Mouse (Mus musculus) limb, embryonic 11.5 days (tissue): Measurements from ENCODE around the gene Rbms2. TPM values are rescaled to one million over a fixed set of nuclear protein-coding genes. Genes with fewer than 3 reads are reported as not detected.
"Not testable (repeated sequence)": the region's sequence is repeated elsewhere in the genome, so short reads cannot be mapped to it uniquely, and the experiment has no call there.

ENCODE experiments used
- ATAC-seq: fragments of 200-750 bp; cut with Nextera tagmentation; 2 replicates; pipeline ENCODE4 v1.8.0; 2017; ENCODE audit warnings: low read depth; ENCODE audit not compliant: insufficient number of reproducible peaks, low FRiP score, low TSS enrichment
- DNase-seq: peaks from one replicate; pipeline ENCODE4 v3.0.0-alpha.2; 2015; ENCODE audit warnings: low spot score
- H3K27ac ChIP-seq: fragments of 300-500 bp; sonication (generic); replicated peaks from 2 replicates; pipeline ENCODE4 v1.5.1; 2014; ENCODE audit warnings: low read depth, mild to moderate bottlenecking, low read length
- H3K27me3 ChIP-seq: fragments of 300-500 bp; sonication (generic); 2 replicates; pipeline ENCODE4 v1.6.1; 2014; ENCODE audit warnings: mild to moderate bottlenecking, low read length, mixed read lengths; ENCODE audit not compliant: control insufficient read depth, insufficient read depth
- H3K36me3 ChIP-seq: fragments of 300-500 bp; sonication (generic); 2 replicates; pipeline ENCODE4 v1.6.1; 2014; ENCODE audit warnings: mild to moderate bottlenecking, low read length, moderate library complexity, mixed read lengths; ENCODE audit not compliant: control insufficient read depth, insufficient read depth
- H3K4me1 ChIP-seq: fragments of 300-500 bp; sonication (generic); 2 replicates; pipeline ENCODE4 v1.6.1; 2014; ENCODE audit warnings: low read length, mixed read lengths; ENCODE audit not compliant: control insufficient read depth, insufficient read depth
- H3K4me2 ChIP-seq: fragments of 300-500 bp; sonication (generic); 2 replicates; pipeline ENCODE4 v1.6.1; 2014; ENCODE audit warnings: low read depth, mild to moderate bottlenecking, moderate library complexity; ENCODE audit not compliant: severe bottlenecking
- H3K4me3 ChIP-seq: fragments of 300-500 bp; sonication (generic); 2 replicates; pipeline ENCODE4 v1.5.1; 2014; ENCODE audit warnings: low read depth, low read length
- H3K9ac ChIP-seq: fragments of 300-500 bp; sonication (generic); 2 replicates; pipeline ENCODE4 v1.6.1; 2014; ENCODE audit warnings: mild to moderate bottlenecking, low read length
- H3K9me3 ChIP-seq: fragments of 300-500 bp; sonication (generic); 2 replicates; pipeline ENCODE4 v1.6.1; 2016; ENCODE audit warnings: low read length; ENCODE audit not compliant: control insufficient read depth
- WGBS: fragments of 180-500 bp; shearing (Covaris S2); extraction: QIAGEN DNeasy Blood & Tissue Kit; methylation state at CpG from one replicate; pipeline ENCODE4 v1.1.7; 2014; 5-methylcytosine and 5-hydroxymethylcytosine counted together
- polyA plus RNA-seq: library from polyadenylated mRNA; unstranded; fragments of >200 nt; fragmentation: Nextera tagmentation; extraction: Ambion mirVana; gene quantifications from 2 replicates; pipeline ENCODE4 v1.2.1, GENCODE M21; 2014

The Rbms2 gene
- polyA plus RNA-seq, 1 experiment from 2014 or later, result 25.2 TPM

DNA sequence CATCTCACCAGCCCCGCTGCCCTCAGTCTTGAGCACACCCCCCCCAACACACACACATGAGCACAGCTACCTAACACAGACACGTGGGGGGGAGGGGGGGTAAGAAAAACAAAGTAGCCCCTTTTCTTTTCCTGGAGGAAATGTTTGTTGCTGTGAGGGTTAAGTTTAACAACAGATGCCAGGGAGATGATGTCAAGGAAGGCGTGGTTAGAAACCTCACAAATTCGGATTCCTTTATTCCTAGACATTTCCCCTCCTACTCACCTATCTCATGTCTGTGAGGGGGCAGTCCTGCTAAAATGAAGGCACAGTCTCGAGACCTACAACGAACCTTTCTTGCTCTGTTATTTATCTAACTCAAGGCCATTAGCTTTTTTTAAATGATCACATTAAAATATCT lies 13.0 kb downstream of the Rbms2 start:
- H3K36me3 ChIP-seq, result no peaks in the 10 kb centered on the region
- no peak overlapping the region for H3K4me2 ChIP-seq
- no peaks in the 10 kb centered on the region for H3K9me3 ChIP-seq
- H3K9ac ChIP-seq, result no peak overlapping the region
- H3K27ac ChIP-seq, result no peak overlapping the region
- no peak for ATAC-seq
- 55% methylated on average over 6 of the region's 6 CpGs for WGBS
- DNase-seq, result no peak
- no peaks in the 10 kb centered on the region for H3K27me3 ChIP-seq
- H3K4me3 ChIP-seq, result no peak overlapping the region
- H3K4me1 ChIP-seq, result no peaks in the 10 kb centered on the region

DNA sequence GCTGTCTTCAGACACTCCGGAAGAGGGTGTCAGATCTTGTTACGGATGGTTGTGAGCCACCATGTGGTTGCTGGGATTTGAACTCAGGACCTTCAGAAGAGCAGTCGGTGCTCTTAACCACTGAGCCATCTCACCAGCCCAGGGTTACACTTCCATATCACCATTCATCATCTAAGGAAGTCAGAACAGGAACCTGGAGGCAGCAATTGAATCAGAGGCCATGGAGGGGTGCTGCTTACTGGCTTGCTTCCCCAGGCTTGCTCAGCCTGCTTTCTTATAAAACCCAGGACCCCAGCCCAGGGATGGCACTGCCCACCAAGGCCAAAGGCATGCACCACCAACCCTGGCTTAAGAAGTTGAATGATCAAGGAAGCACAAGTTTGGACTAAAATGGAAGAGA lies 14.4 kb downstream of the Rbms2 start:
- H3K9ac ChIP-seq, H3K9me3 ChIP-seq, ATAC-seq, DNase-seq, H3K27me3 ChIP-seq, H3K4me2 ChIP-seq, H3K36me3 ChIP-seq, H3K27ac ChIP-seq, H3K4me1 ChIP-seq, H3K4me3 ChIP-seq: not testable (repeated sequence)
- 90% methylated on average over 2 of the region's 3 CpGs for WGBS

- Histone ChIP-seq H3K9me3 (no peaks in the 10 kb centered on the region), H3K27me3 (no peaks in the 10 kb centered on the region), H3K9ac (no peak overlapping the region), H3K36me3 (no peaks in the 10 kb centered on the region), H3K4me3 (no peak overlapping the region), H3K4me2 (no peak overlapping the region), H3K4me1 (0 out of 2 replicates have a peak, but pooled peaks cover 4% of the 10 kb centered on the region), H3K27ac (no peak overlapping the region)
- 89% methylated on average over 3 of the region's 3 CpGs for WGBS
- no peak for DNase-seq
- ATAC-seq, result no peak
Measured at GRCm38 (mm10) chr10:128153978-128154377, 26.1 kb downstream of the Rbms2 start.

DNA sequence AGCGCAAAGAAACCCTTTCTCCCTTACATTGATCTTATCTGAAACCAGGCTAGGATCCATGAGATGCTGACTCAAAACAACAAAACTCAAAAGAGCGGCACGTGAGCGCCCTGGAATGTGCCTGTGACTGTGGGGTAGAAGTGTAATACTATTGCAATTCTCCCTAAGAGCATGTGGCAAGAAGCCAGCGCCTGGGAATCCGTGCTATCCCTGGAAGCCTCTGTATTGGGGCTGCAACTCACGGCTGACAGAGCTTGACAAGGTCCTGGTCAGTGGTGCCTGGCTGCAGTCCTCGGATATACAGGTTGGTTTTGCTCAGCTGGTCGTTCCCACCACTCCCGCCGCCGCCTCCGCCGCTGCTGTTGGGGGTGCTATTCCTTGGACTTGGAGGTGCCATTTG lies 29.2 kb downstream of the Rbms2 start:
- ATAC-seq (no peak), DNase-seq (no peak)
- no peak overlapping the region for H3K4me3 ChIP-seq
- H3K4me2 ChIP-seq, result no peak overlapping the region
- H3K36me3 ChIP-seq, result no peaks in the 10 kb centered on the region
- H3K4me1 ChIP-seq, result 0 out of 2 replicates have a peak, but pooled peaks cover 4% of the 10 kb centered on the region
- no peak overlapping the region for H3K27ac ChIP-seq
- no peaks in the 10 kb centered on the region for H3K27me3 ChIP-seq
- WGBS, result 82% methylated on average over 14 of the region's 14 CpGs
- no peaks in the 10 kb centered on the region for H3K9me3 ChIP-seq
- H3K9ac ChIP-seq, result no peak overlapping the region

DNA sequence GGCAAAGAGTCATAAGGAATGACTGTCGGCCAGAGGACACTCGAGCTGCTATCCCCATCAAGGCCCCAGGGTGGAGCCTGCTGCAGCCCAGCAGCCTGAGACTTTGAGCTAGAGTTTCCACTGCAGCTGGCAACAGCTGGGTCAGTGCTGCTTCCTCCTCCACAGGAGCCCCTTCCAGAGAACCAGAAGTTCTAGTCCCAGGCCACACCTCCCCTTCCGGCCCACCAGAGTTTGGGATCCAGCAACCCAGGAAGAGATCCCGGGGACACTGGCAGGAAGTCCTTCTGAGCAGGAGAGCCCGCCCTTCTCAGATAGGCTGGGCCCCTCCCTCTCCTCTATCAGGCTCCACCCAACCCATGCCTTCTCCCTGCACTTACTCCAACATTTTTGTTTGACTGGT lies 30.5 kb downstream of the Rbms2 start:
- 0 out of 2 replicates have a peak, but pooled peaks cover 4% of the 10 kb centered on the region for H3K4me1 ChIP-seq
- no peak overlapping the region for H3K9ac ChIP-seq
- peaks cover 3% of the 10 kb centered on the region; the same call in 1 of the 2 replicates for H3K36me3 ChIP-seq
- 6% methylated on average over 5 of the region's 5 CpGs for WGBS
- H3K4me3 ChIP-seq, result peak overlapping the region; percentile 7; the same call in 1 of the 2 replicates
- DNase-seq (peak; percentile 73), ATAC-seq (peak; percentile 83)
- H3K27ac ChIP-seq, result no peak overlapping the region
- no peak overlapping the region for H3K4me2 ChIP-seq
- H3K27me3 ChIP-seq, result no peaks in the 10 kb centered on the region
- no peaks in the 10 kb centered on the region for H3K9me3 ChIP-seq

DNA sequence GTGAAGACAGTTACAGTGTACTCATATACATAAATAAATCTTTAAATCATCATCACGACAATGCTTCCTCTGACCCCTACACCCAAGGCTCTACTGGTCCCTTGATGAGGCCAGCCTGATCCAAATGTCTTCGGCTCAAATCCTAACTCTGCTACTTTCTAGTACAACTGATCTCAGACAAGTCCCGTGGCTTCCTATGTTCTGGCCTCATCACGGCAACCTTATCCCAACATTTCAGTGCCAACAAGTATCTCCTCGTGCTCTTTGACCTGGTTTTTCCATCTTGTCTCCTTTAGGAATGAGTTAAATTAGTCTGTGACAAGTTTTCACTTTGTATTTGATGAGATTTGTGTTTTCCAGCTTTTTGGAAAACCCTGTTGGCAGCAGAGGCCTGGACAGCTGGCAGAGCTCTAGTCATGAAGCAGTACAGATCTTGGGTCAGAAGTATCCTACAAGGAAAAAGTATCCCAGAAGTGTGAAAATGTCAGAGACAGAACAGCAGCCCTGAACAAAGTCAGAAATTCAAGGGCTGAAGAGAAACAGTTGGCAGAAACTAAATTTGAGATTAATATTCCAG lies 31.2 kb downstream of the Rbms2 start:
- Histone ChIP-seq H3K36me3 (peaks cover 3% of the 10 kb centered on the region; the same call in 1 of the 2 replicates), H3K4me2 (no peak overlapping the region), H3K4me1 (0 out of 2 replicates have a peak, but pooled peaks cover 4% of the 10 kb centered on the region), H3K27ac (no peak overlapping the region), H3K9me3 (no peaks in the 10 kb centered on the region), H3K27me3 (no peaks in the 10 kb centered on the region), H3K9ac (no peak overlapping the region), H3K4me3 (no peak overlapping the region)
- no peak for DNase-seq
- no peak for ATAC-seq
- WGBS, result 95% methylated on average over 5 of the region's 5 CpGs

- H3K4me2 ChIP-seq, result no peak overlapping the region
- no peak overlapping the region for H3K4me3 ChIP-seq
- no peaks in the 10 kb centered on the region for H3K9me3 ChIP-seq
- peaks cover 7% of the 10 kb centered on the region; the same call in 1 of the 2 replicates for H3K36me3 ChIP-seq
- no peak overlapping the region for H3K27ac ChIP-seq
- ATAC-seq (no peak), DNase-seq (no peak)
- H3K4me1 ChIP-seq, result 0 out of 2 replicates have a peak, but pooled peaks cover 4% of the 10 kb centered on the region
- no peaks in the 10 kb centered on the region for H3K27me3 ChIP-seq
- 75% methylated on average over 2 of the region's 2 CpGs for WGBS
- H3K9ac ChIP-seq, result no peak overlapping the region
Measured at GRCm38 (mm10) chr10:128144961-128145360, 35.1 kb downstream of the Rbms2 start.

DNA sequence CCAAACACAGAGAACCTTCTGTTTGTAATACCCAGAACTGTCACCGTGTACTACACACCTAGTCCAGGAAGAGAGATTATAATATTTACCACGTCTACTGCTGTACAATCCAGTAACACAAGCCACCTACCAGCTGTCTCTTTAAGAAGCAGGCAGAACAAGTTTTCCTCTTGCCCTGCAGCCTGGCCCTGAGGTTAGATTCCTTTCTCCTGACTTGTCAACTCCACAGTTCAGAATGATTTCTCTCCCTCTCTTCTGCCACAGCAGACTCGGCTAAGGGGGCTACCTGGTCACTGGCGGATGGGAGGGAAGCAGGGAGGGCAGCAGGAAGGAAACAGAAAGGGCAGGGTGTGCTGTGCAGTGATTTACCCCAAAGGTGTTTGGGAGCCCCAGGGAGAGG lies 36.4 kb downstream of the Rbms2 start:
- H3K27ac ChIP-seq, result no peak overlapping the region
- H3K27me3 ChIP-seq, result no peaks in the 10 kb centered on the region
- no peaks in the 10 kb centered on the region for H3K4me1 ChIP-seq
- 73% methylated on average over 4 of the region's 4 CpGs for WGBS
- peaks cover 10% of the 10 kb centered on the region; the same call in 1 of the 2 replicates for H3K36me3 ChIP-seq
- no peak overlapping the region for H3K9ac ChIP-seq
- H3K9me3 ChIP-seq, result no peaks in the 10 kb centered on the region
- H3K4me3 ChIP-seq, result no peak overlapping the region
- H3K4me2 ChIP-seq, result no peak overlapping the region
- DNase-seq (no peak), ATAC-seq (no peak)

DNA sequence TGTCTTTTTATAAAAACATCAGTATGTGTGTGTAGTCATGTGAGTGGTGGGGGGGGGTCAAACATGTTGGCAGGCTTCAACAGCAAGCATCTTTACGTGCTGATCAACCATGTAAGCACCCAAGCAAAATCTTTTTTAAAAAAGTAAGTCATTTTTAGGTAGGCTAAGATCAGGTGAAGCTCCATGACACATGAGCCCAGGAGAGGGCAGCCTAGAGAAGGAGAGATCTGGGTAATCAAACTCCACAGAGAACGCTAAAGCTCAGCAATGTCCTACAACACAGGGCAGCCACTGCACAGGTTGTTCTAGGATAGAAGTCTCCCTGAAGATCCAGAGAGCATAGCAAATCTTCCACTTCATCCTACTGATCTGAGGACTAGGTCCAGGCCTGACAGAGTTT lies 37.9 kb downstream of the Rbms2 start:
- H3K9me3 ChIP-seq, result no peaks in the 10 kb centered on the region
- no peak overlapping the region for H3K4me3 ChIP-seq
- no peak overlapping the region for H3K27ac ChIP-seq
- no peak for ATAC-seq
- 67% methylated on average over 2 of the region's 2 CpGs for WGBS
- H3K9ac ChIP-seq, result no peak overlapping the region
- no peak overlapping the region for H3K4me2 ChIP-seq
- no peaks in the 10 kb centered on the region for H3K4me1 ChIP-seq
- DNase-seq, result no peak
- H3K27me3 ChIP-seq, result no peaks in the 10 kb centered on the region
- peaks cover 12% of the 10 kb centered on the region; the same call in 1 of the 2 replicates for H3K36me3 ChIP-seq
